Mouse (Mus musculus): Measurements from ENCODE around the gene Gm8180.
"Not testable (repeated sequence)": the region's sequence is repeated elsewhere in the genome, so short reads cannot be mapped to it uniquely, and the experiment has no call there.

- TF ChIP-seq CTCF (IDR thresholded peaks at IDR 0.05; ENCODE audit: control insufficient read depth, insufficient read depth, insufficient replicate concordance, low read depth, low read length); POLR2A (IDR thresholded peaks at IDR 0.05; ENCODE audit: control insufficient read depth, low read depth, low read length): not testable (repeated sequence)
These were observed 37.0 kb downstream of the Gm8180 start, which contains the start of gene Gm6526 for GRCm38 (mm10) chr14:43747566-43747965.
